Mouse (Mus musculus): Measurements from ENCODE around the gene Rarres2.

The Rarres2 gene

GRCm38 (mm10) chr6:48581257-48581656 lies 8.7 kb upstream of the Rarres2 start:
- DNase-seq (ENCODE audit: low spot score in 2 of 2): no peak

- DNase-seq (ENCODE audit: low spot score in 2 of 2): no peak
These were observed 6.6 kb upstream of the Rarres2 start for GRCm38 (mm10) chr6:48579215-48579648.

- DNase-seq (ENCODE audit: low spot score in 2 of 2): no peak
These were observed 6.1 kb upstream of the Rarres2 start for GRCm38 (mm10) chr6:48578736-48579135.

GRCm38 (mm10) chr6:48573981-48574380 lies 1.4 kb upstream of the Rarres2 start:
- no peak for DNase-seq (ENCODE audit: low spot score in 2 of 2)

- DNase-seq (ENCODE audit: low spot score in 2 of 2): no peak
These were observed 691 bp upstream of the Rarres2 start for GRCm38 (mm10) chr6:48573280-48573679.

- DNase-seq (ENCODE audit: low spot score in 2 of 2): no peak
These were observed 575 bp downstream of the Rarres2 start for GRCm38 (mm10) chr6:48572014-48572413.

GRCm38 (mm10) chr6:48569065-48569807 lies 3.4 kb downstream of the Rarres2 start:
- DNase-seq (ENCODE audit: low spot score in 2 of 2): no peak

GRCm38 (mm10) chr6:48568036-48568984 lies 4.3 kb downstream of the Rarres2 start:
- no peak for DNase-seq (ENCODE audit: low spot score in 2 of 2)

- DNase-seq (ENCODE audit: low spot score in 2 of 2): no peak
These were observed 6.3 kb downstream of the Rarres2 start for GRCm38 (mm10) chr6:48566312-48566711.

GRCm38 (mm10) chr6:48565693-48566310 lies 6.8 kb downstream of the Rarres2 start:
- no peak for DNase-seq (ENCODE audit: low spot score in 2 of 2)

- DNase-seq (ENCODE audit: low spot score in 2 of 2): no peak
These were observed 16.6 kb downstream of the Rarres2 start for GRCm38 (mm10) chr6:48555956-48556355.

- DNase-seq (ENCODE audit: low spot score in 2 of 2): peak; percentile 58 to 81
These were observed 17.3 kb downstream of the Rarres2 start for GRCm38 (mm10) chr6:48555104-48555890.

GRCm38 (mm10) chr6:48554280-48555103 lies 18.1 kb downstream of the Rarres2 start, which contains the start of gene Lrrc61:
Gene Lrrc61, plus strand, starts transcription at chr6:48554796.
- DNase-seq (ENCODE audit: low spot score in 2 of 2): peak; percentile 91 to 98

GRCm38 (mm10) chr6:48553819-48554218 lies 18.8 kb downstream of the Rarres2 start:
- no peak for DNase-seq (ENCODE audit: low spot score in 2 of 2)

- DNase-seq (ENCODE audit: low spot score in 2 of 2): no peak
These were observed 19.7 kb downstream of the Rarres2 start for GRCm38 (mm10) chr6:48552918-48553317.

GRCm38 (mm10) chr6:48548314-48548713 lies 24.3 kb downstream of the Rarres2 start:
- DNase-seq (ENCODE audit: low spot score in 2 of 2): no peak

GRCm38 (mm10) chr6:48546858-48547257 lies 25.7 kb downstream of the Rarres2 start:
- DNase-seq (ENCODE audit: low spot score in 2 of 2): no peak

- DNase-seq (ENCODE audit: low spot score in 2 of 2): no peak
These were observed 26.3 kb downstream of the Rarres2 start for GRCm38 (mm10) chr6:48546271-48546670.

GRCm38 (mm10) chr6:48545251-48545650 lies 27.3 kb downstream of the Rarres2 start:
- no peak for DNase-seq (ENCODE audit: low spot score in 2 of 2)

- no peak for DNase-seq (ENCODE audit: low spot score in 2 of 2)
These were observed 30.0 kb downstream of the Rarres2 start for GRCm38 (mm10) chr6:48542631-48543030.
